Mouse (Mus musculus): ENCODE data around the gene Slu7. TPM values are rescaled to one million over a fixed set of nuclear protein-coding genes. Genes with fewer than 3 reads are reported as not detected.

Slu7 gene
- polyA plus RNA-seq, 1 experiment from 2014 or later = 68.5 TPM

DNA sequence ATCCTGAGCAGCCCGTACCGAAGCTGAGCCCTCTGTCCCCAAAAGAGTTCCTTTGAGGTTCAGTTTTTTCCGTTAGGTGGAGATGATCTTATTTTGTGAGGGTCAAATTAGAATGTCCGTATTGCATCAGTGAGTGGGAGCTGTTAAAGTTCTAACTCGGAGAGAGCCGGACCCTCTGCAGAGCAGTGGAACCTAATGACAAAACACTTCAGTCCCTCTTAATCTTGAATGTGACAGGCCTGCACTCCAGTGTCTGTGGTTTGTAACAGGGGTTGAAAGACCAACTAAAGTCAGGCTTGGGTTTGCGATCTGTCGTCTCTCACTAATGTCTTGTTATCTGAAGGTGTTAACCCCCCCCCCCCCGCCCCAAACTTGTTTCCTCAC, 472 bp downstream of the Slu7 start:
- H3K9me3 ChIP-seq (replicated peaks; ENCODE audit: control insufficient read depth, low read length) = no peaks in the 10 kb centered on the region
- no peaks in the 10 kb centered on the region for H3K27me3 ChIP-seq (ENCODE audit: control insufficient read depth, insufficient read depth, low read length)
- WGBS = 3% methylated on average over 9 of the region's 9 CpGs
- peak overlapping the region; percentile 62 for H3K4me2 ChIP-seq (ENCODE audit: low read depth, low read length)
- peak overlapping the region; percentile 80 for H3K4me3 ChIP-seq (ENCODE audit: low read depth, low read length)
- no peaks in the 10 kb centered on the region; the same call in 1 of the 2 replicates for H3K36me3 ChIP-seq (replicated peaks; ENCODE audit: control insufficient read depth, insufficient read depth, low read depth, low read length)
- peak overlapping the region; percentile 76 for H3K9ac ChIP-seq (replicated peaks; ENCODE audit: low read length)
- no peaks in the 10 kb centered on the region for H3K4me1 ChIP-seq (ENCODE audit: control insufficient read depth, insufficient read depth, low read length)
- H3K27ac ChIP-seq (replicated peaks; ENCODE audit: low read depth, low read length) = no peak overlapping the region
- DNase-seq (ENCODE audit: low spot score) = no peak
- ATAC-seq (replicated peaks; ENCODE audit: insufficient number of reproducible peaks, low FRiP score, low TSS enrichment, low read depth) = peak; percentile 42; the same call in 1 of the 2 replicates

DNA sequence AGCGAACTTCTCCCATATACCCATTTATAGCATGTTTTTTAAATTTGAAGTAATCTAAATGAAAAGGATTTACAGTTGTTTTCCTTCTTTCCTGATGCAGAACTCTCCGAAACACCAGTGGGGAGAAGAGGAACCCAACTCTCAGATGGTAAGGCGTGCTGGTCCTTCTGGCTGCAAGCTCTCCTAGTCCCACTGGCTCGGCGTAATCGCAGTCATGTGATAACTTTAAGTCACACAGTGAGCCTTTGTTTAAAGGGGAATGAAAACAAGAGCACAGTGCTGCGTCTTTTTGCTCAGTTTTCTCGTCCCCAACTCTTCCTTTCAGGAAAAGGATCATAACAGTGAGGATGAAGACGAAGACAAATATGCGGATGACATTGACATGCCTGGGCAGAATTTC, 7.6 kb downstream of the Slu7 start:
- Histone ChIP-seq H3K9ac (replicated peaks; ENCODE audit: low read length) (no peak overlapping the region), H3K27me3 (ENCODE audit: control insufficient read depth, insufficient read depth, low read length) (no peaks in the 10 kb centered on the region), H3K27ac (replicated peaks; ENCODE audit: low read depth, low read length) (no peak overlapping the region), H3K9me3 (replicated peaks; ENCODE audit: control insufficient read depth, low read length) (no peaks in the 10 kb centered on the region), H3K4me3 (ENCODE audit: low read depth, low read length) (no peak overlapping the region), H3K4me2 (ENCODE audit: low read depth, low read length) (no peak overlapping the region), H3K36me3 (replicated peaks; ENCODE audit: control insufficient read depth, insufficient read depth, low read depth, low read length) (peaks cover 10% of the 10 kb centered on the region), H3K4me1 (ENCODE audit: control insufficient read depth, insufficient read depth, low read length) (no peaks in the 10 kb centered on the region)
- WGBS = 88% methylated on average over 10 of the region's 10 CpGs
- ATAC-seq (replicated peaks; ENCODE audit: insufficient number of reproducible peaks, low FRiP score, low TSS enrichment, low read depth) (no peak), DNase-seq (ENCODE audit: low spot score) (no peak)

DNA sequence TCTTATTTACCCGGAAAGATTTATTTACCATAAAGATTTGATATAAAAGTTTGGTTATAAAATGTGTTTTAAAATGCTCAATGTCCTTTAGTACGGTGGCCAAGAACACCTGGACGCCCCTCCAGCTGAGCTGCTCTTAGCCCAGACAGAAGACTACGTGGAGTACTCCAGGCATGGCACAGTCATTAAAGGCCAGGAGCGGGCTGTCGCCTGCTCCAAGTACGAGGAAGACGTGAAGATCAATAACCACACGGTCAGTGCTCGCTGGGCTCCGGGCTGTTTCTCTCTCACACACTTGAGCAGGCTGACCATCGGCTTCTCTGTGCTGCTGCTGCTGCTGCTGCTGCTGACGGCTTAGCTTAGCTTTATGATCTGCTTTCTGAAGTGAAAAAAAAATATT, 9.6 kb downstream of the Slu7 start:
- no peaks in the 10 kb centered on the region for H3K4me1 ChIP-seq (ENCODE audit: control insufficient read depth, insufficient read depth, low read length)
- ATAC-seq (replicated peaks; ENCODE audit: insufficient number of reproducible peaks, low FRiP score, low TSS enrichment, low read depth) (no peak), DNase-seq (ENCODE audit: low spot score) (no peak)
- no peaks in the 10 kb centered on the region for H3K27me3 ChIP-seq (ENCODE audit: control insufficient read depth, insufficient read depth, low read length)
- no peak overlapping the region for H3K4me2 ChIP-seq (ENCODE audit: low read depth, low read length)
- no peaks in the 10 kb centered on the region for H3K9me3 ChIP-seq (replicated peaks; ENCODE audit: control insufficient read depth, low read length)
- H3K27ac ChIP-seq (replicated peaks; ENCODE audit: low read depth, low read length) = no peak overlapping the region
- H3K4me3 ChIP-seq (ENCODE audit: low read depth, low read length) = no peak overlapping the region
- WGBS = 93% methylated on average over 13 of the region's 13 CpGs
- no peak overlapping the region for H3K9ac ChIP-seq (replicated peaks; ENCODE audit: low read length)
- H3K36me3 ChIP-seq (replicated peaks; ENCODE audit: control insufficient read depth, insufficient read depth, low read depth, low read length) = peaks cover 10% of the 10 kb centered on the region

DNA sequence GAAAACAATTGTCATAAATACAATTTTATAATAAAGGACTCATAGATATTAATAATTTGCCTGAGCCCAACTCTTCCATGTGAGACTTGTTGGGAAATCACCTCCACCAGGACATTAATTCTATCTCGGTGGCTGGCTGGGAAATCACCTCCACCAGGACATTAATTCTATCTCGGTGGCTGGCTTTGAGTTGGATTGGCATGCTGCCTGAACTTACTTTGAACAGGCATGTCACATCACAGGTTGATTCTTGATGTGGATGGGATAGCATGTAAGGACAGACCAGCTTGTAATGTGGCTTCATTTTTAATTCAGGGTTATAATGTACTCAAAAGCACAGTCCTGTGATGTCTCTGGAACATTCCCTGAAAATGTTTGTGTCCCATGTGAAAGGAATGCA, 16.4 kb downstream of the Slu7 start:
- H3K27me3 ChIP-seq (ENCODE audit: control insufficient read depth, insufficient read depth, low read length) = no peaks in the 10 kb centered on the region
- H3K4me1 ChIP-seq (ENCODE audit: control insufficient read depth, insufficient read depth, low read length) = no peaks in the 10 kb centered on the region
- no peaks in the 10 kb centered on the region for H3K9me3 ChIP-seq (replicated peaks; ENCODE audit: control insufficient read depth, low read length)
- H3K9ac ChIP-seq (replicated peaks; ENCODE audit: low read length) = no peak overlapping the region
- DNase-seq (ENCODE audit: low spot score) = no peak
- H3K36me3 ChIP-seq (replicated peaks; ENCODE audit: control insufficient read depth, insufficient read depth, low read depth, low read length) = peaks cover 3% of the 10 kb centered on the region
- no peak for ATAC-seq (replicated peaks; ENCODE audit: insufficient number of reproducible peaks, low FRiP score, low TSS enrichment, low read depth)
- no peak overlapping the region for H3K27ac ChIP-seq (replicated peaks; ENCODE audit: low read depth, low read length)
- WGBS = 83% methylated on average over 2 of the region's 2 CpGs
- H3K4me3 ChIP-seq (ENCODE audit: low read depth, low read length) = no peak overlapping the region
- no peak overlapping the region for H3K4me2 ChIP-seq (ENCODE audit: low read depth, low read length)

DNA sequence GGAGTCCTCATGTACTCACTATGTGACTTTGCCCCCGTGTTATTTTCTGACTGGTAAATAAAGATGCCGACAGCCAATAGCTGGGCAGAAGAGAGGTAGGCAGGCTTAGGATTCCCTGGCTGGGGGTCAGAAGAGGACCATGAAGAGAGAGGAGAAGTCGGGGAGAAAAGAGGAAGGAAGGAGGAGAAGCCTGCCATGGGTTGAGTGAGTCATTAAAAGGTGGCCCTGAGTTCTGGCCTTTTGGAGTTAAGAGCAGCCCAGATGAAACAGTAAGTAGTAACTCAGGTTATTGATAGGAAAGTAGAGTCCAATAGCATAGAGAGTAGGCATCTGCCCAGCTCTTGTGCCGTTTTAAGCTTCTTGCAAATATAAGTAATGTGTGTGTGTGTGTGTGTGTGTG, 17.8 kb downstream of the Slu7 start:
- Histone ChIP-seq H3K27me3 (ENCODE audit: control insufficient read depth, insufficient read depth, low read length) (no peaks in the 10 kb centered on the region), H3K9me3 (replicated peaks; ENCODE audit: control insufficient read depth, low read length) (no peaks in the 10 kb centered on the region), H3K4me3 (ENCODE audit: low read depth, low read length) (no peak overlapping the region), H3K4me1 (ENCODE audit: control insufficient read depth, insufficient read depth, low read length) (no peaks in the 10 kb centered on the region), H3K4me2 (ENCODE audit: low read depth, low read length) (no peak overlapping the region), H3K36me3 (replicated peaks; ENCODE audit: control insufficient read depth, insufficient read depth, low read depth, low read length) (no peaks in the 10 kb centered on the region), H3K27ac (replicated peaks; ENCODE audit: low read depth, low read length) (no peak overlapping the region), H3K9ac (replicated peaks; ENCODE audit: low read length) (no peak overlapping the region)
- ATAC-seq (replicated peaks; ENCODE audit: insufficient number of reproducible peaks, low FRiP score, low TSS enrichment, low read depth) = no peak
- no peak for DNase-seq (ENCODE audit: low spot score)
- 68% methylated on average over 4 of the region's 4 CpGs for WGBS

DNA sequence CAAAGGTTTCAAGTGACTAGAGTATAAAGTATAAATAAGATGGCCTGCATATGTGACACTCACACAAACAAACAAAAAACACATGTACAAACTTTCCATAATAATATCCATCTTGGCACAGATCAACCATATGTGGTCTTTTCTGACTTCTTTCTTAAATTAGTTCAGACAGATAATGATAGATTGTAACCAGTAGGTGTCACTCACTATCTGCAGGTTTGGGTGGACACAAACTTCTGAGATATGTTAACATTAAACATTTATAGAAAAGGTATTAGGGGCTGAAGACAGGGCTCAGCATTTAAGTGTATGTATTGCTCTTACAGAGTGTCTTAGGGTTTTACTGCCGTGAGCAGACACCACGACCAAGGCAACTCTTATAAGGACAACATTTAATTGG, 18.7 kb downstream of the Slu7 start:
- Histone ChIP-seq H3K4me1 (ENCODE audit: control insufficient read depth, insufficient read depth, low read length) (no peaks in the 10 kb centered on the region), H3K4me2 (ENCODE audit: low read depth, low read length) (no peak overlapping the region), H3K9me3 (replicated peaks; ENCODE audit: control insufficient read depth, low read length) (no peaks in the 10 kb centered on the region), H3K36me3 (replicated peaks; ENCODE audit: control insufficient read depth, insufficient read depth, low read depth, low read length) (no peaks in the 10 kb centered on the region), H3K9ac (replicated peaks; ENCODE audit: low read length) (no peak overlapping the region), H3K4me3 (ENCODE audit: low read depth, low read length) (no peak overlapping the region), H3K27ac (replicated peaks; ENCODE audit: low read depth, low read length) (no peak overlapping the region), H3K27me3 (ENCODE audit: control insufficient read depth, insufficient read depth, low read length) (no peaks in the 10 kb centered on the region)
- WGBS = 79% methylated on average over 2 of the region's 2 CpGs
- DNase-seq (ENCODE audit: low spot score) (no peak), ATAC-seq (replicated peaks; ENCODE audit: insufficient number of reproducible peaks, low FRiP score, low TSS enrichment, low read depth) (no peak)

DNA sequence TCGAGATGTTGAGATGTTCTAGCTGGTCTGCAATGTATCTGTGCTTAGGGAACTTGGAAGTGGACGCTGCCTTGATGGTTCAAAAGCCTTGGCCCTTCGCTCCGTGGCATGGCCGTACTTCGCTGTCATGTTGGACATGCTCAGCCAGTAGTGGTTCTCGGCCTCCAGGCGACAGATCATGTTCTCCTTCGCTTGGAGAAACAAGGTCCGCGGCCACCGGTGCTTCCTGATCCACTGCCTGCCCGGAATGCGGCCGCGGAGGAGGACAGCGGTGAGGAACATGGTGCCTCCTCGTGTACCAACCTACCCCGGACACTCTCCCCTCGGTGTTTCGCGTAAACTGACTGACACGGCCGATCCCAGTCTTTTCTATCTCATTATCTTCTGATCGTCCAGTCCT, 29.7 kb downstream of the Slu7 start:
- no peaks in the 10 kb centered on the region for H3K9me3 ChIP-seq (replicated peaks; ENCODE audit: control insufficient read depth, low read length)

DNA sequence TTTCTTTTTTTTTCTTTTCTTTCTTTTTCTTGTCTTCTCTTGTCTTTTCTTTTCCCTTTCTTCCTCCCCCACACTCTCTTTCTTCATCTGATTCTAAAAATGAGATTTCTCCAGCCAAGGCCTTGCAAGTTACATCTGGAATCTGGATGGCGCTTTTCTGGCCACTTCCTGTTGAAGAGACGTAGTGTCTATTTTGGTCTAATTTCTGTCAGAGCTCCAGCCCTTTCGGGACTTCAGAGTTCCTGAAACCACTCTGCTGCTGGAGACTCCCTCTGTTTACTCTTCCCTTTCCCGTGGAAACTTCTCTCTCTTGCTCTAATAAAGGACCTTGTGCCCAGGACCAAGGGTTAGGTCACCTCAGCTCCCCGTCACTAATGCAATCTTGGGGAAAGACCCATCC, 36.6 kb downstream of the Slu7 start:
- Histone ChIP-seq H3K4me3 (ENCODE audit: low read depth, low read length) (no peak overlapping the region), H3K27me3 (ENCODE audit: control insufficient read depth, insufficient read depth, low read length) (no peaks in the 10 kb centered on the region), H3K9ac (replicated peaks; ENCODE audit: low read length) (no peak overlapping the region), H3K9me3 (replicated peaks; ENCODE audit: control insufficient read depth, low read length) (no peaks in the 10 kb centered on the region), H3K27ac (replicated peaks; ENCODE audit: low read depth, low read length) (no peak overlapping the region), H3K36me3 (replicated peaks; ENCODE audit: control insufficient read depth, insufficient read depth, low read depth, low read length) (no peaks in the 10 kb centered on the region), H3K4me1 (ENCODE audit: control insufficient read depth, insufficient read depth, low read length) (no peaks in the 10 kb centered on the region), H3K4me2 (ENCODE audit: low read depth, low read length) (no peak overlapping the region)
- WGBS = 39% methylated on average over 5 of the region's 5 CpGs
- ATAC-seq (replicated peaks; ENCODE audit: insufficient number of reproducible peaks, low FRiP score, low TSS enrichment, low read depth) = no peak
- DNase-seq (ENCODE audit: low spot score) = no peak

More for the DNA sequence above, 29.7 kb downstream of the Slu7 start:
- ATAC-seq (replicated peaks; ENCODE audit: insufficient number of reproducible peaks, low FRiP score, low TSS enrichment, low read depth) = no peak
- Histone ChIP-seq H3K9ac (replicated peaks; ENCODE audit: low read length) (no peak overlapping the region), H3K36me3 (replicated peaks; ENCODE audit: control insufficient read depth, insufficient read depth, low read depth, low read length) (no peaks in the 10 kb centered on the region), H3K27me3 (ENCODE audit: control insufficient read depth, insufficient read depth, low read length) (no peaks in the 10 kb centered on the region), H3K27ac (replicated peaks; ENCODE audit: low read depth, low read length) (no peak overlapping the region), H3K4me3 (ENCODE audit: low read depth, low read length) (no peak overlapping the region), H3K4me2 (ENCODE audit: low read depth, low read length) (no peak overlapping the region), H3K4me1 (ENCODE audit: control insufficient read depth, insufficient read depth, low read length) (no peaks in the 10 kb centered on the region)
- 92% methylated on average over 25 of the region's 25 CpGs for WGBS
- no peak for DNase-seq (ENCODE audit: low spot score)
